Mouse (Mus musculus) G1E-ER4 (cell line): Measurements from ENCODE around the gene BC025920. TPM values are rescaled to one million over a fixed set of nuclear protein-coding genes. Genes with fewer than 3 reads are reported as not detected.

Experiments used
- GATA1 ChIP-seq: IDR thresholded peaks from one replicate; pipeline ENCODE4 v1.8.0; 2012; ENCODE audit warnings: low read length, inconsistent platforms
- polyA plus RNA-seq: library from polyadenylated mRNA; stranded (reverse); fragments of >175 nt; gene quantifications from 2 replicates; pipeline ENCODE4 v1.2.3, GENCODE M21; 2012

BC025920 gene
- polyA plus RNA-seq, 1 experiment, result 0.22 TPM

DNA sequence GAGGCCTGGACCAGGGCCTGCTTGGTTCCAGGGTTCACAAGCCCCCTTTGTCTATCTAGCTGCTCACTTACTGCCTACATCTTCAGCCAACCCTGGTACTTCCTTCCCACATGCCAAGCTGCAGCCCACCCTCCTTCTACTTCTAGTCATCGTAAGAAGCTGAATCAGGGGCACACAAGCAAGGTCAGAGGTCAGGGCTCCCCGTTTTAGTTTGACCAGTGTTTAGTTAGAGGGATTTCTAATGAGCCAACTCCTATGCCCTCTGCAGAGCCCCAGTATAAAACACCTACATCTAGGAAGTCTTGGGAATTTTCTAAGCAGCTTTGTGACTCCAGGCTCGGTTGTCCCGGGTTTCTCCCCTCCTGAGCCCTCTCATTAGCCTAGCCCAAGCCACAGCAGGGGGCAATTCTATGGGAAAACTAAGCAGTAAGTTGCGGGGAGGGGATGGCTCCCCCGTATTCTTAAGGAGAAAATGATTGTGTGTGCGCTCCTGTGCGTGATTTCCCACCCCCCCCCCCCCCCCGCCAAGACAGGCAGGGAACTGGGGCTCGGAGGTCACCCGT lies 35.8 kb upstream of the BC025920 start:
- no peak for TF ChIP-seq GATA1

DNA sequence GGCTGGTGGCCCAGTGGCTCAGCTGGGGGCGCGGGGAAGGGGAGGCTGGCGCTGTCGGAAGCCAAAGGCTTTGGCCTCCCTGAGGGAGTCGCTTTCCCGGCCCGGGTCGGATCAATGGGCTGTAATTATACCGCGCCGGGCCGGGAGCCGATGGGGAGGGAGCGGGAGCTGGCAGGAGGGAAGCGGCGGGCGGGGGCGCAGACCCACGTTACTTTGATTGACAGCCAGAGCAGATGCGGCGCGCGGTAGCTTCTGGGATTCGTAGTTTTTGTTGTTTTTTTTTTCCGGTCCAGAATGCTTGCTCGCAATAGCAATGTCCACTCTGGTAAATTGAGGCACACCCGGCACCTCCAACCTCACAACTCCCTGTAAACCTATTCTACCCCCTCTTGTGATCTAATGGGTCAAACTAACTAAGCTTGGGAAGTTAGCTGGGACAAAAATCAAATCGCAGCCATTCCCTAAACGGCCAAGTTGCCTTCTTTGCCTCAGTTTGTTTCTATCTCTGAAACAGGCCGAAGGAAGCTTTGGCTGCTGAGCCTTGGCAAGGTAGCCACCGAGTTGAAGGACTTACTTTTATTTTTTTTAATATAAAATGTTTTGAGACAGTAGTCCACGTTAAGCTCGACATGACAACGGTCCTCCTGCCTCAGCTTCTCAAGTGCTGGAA lies 35.1 kb upstream of the BC025920 start:
- TF ChIP-seq GATA1, result no peak

DNA sequence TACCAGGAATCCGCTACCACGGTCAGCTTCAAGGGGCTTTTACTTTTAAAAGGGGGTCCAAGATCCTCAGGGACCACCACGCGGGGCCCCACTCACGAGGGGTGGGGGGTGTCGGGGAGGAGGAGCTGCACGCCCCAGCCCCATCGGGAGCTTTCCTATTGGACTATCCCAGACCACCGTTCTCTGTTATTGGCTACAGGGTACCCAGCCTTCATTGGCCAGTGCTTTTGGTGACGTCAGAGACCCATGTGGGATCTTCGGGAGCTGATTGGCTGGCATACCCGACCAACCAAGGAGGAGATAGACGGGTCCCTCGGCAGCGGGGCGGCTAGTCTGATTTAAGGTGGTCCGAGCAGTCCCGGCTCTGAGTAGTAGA lies 34.6 kb upstream of the BC025920 start:
- no peak for TF ChIP-seq GATA1

DNA sequence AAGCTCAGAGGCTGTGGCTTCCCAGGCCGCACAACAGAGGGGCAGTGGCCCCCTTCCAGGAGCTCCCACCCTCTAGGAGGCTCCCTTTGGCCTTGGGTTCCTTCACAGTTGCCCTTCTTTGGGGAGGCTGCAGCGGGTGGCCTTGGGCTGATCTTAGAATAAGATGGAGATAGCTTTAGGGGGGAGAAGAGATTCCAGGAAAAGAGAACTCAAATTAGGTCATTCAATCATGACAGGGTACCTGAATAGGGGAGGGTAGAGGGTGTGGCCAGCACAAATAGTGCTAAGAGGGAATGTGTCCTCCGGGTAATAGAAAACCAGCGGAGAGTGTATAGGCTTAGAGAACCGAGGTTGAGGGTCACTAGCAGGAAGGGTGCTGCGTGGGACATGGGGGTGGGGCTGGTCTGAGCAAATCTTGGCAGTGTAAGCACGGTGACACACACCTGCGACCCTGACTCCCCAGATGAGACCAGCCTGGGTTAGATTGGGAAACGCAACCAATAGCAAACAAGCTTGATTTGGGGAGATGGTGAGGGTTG lies 33.9 kb upstream of the BC025920 start:
- TF ChIP-seq GATA1, result no peak

DNA sequence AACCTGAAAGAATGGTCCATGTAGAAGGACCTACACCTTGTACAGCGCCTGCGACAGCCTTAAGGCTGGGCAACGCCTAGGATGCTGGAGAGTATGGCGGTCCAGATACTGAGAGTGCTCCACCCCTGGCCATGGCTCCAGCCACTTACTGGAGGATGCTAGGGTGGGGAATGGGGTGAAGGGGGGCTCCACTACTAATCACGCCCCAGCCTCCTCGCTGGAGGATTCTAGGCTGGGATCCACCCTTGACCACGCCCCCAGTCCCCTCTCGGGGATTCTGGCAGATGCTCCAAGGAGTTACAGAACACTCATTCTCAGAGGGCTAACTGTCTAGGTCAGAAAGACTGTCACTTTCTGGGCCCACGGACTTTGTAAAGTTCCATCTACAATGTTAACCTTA lies 33.1 kb upstream of the BC025920 start:
- no peak for TF ChIP-seq GATA1

DNA sequence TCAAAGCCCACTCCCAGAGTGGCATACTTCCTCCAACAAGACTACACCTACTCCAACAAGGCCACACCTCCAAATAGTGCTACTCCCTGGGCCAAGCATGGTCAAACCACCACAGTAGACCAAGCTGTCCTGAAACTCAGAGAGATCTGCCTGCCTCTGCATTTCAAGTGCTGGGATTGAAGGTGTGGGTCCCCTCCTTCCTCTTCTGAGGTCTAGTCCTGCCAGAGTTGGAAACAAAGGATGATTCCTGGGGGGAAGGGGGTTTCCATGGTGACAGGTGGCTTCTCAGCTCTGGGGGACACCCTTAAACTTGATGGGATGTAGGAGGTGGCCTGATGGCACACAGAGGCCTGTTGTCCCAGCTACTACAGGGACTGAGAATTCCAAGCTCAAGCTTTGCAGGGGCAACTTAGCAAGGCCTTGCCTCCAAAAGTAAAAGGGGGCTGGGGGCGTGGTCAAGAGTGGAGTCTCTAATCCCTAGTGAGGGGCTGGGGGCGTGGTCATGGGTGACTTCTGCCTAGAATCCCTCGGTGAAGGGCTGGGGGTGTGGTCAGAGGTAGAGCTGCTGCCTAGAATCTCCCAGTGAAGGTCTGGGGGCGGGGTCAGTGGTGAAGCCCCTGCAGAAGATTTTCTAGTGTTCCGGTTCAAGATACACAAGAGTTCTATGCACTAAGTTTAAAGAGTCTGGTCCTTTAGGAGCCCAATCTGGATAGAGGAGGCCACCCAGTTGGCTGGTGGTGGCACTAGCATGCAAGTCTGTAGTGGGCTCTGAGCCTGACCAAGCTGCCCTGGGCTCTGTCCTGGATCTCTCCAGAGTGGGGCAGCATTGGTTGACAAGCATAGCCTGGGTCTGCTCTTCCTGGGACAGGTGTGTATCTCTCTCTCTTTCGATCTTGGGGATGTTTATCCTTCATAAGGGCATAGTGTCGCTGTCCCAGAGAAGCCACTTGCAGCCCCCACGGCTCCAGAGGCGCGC lies 31.7 kb upstream of the BC025920 start, which contains the start of gene Tle2:
TSS of gene Tle2 (plus strand) at position 481 of the 976 bp plus-strand sequence.
- TF ChIP-seq GATA1, result no peak

DNA sequence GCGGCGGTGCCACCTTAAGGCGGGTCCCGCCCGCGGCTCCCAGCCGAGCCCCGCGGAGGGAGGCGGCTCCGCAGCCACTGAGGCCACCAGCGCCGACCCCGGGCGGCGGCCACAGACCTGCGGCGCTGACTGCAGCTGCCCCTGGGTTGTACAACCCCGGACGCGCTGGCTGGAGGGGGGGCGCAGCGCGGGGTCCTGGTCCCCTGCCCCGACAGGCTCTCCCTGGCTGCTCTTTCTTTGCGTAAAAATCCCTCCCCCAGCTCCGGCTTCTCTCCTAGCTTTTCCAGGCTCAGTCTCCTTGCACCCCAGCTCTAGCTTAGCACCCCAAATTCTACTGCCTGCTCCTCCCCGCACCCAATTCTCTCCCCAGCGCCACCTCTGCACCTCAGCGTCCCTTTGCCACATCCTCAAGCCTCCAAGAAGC lies 30.9 kb upstream of the BC025920 start:
- TF ChIP-seq GATA1, result no peak

DNA sequence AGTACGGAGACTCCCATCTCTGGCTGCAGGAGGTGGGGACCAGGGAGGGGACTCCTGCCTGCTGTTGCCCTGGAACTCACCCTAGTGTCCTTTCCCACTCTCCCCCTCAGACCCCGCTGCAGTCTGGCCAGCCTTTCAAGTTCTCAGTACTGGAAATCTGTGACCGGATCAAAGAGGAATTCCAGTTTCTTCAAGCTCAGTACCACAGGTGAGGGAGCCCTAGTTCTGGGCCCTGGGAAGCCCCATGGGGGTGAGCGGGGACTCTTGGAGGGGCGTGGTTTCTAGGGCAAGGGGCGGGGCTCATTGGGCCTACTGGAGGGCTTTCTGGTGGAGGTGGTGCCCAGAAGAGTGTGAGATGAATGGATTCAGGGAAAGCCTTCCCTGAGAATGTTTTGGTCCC lies 30.4 kb upstream of the BC025920 start:
- TF ChIP-seq GATA1, result no peak

DNA sequence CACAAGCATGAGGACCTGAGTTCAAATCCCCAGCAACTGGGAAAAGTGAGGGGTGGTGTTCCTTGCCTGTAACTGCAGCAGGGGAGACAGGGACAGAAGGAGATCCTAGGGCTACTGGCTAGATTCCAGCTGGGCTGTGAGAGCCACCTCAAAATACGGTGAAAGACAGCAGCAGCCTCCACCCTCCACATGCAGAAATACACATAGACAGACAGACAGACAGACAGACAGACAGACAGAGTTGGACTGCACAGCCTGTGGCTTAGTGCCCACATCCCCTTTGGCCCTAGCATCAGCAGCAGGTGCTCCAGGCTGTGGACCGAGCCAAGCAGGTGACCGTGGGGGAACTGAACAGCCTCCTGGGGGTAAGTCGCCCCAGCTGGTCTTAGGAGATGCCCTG lies 26.1 kb upstream of the BC025920 start:
- TF ChIP-seq GATA1, result no peak

DNA sequence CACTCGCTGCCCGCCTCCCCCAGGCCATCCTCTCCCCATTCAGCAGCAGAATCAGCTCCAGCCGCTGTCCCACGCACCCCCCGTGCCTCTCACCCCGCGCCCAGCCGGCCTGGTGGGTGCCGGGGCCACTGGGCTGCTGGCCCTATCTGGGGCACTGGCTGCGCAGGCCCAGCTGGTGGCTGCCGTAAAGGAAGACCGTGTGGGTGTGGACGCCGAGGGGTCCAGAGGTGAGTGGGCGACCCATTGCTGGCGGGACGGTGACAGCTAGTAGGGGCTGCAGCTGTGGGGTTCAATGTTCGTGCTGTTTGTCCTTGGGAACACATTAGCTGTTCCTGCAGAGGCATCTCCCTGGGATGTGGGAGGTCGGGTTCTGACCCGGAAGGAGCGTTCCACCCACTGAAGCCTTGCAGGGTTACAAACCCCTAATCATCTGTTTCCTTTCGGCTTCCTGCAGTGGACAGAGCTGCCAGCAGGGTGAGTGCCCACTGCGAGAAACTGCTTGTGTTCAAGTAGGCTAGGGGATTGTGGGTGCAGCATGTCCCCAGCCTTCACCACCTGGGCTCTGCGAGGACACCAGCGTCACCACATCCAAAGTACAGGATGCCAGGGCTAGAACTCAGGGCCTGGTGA lies 25.5 kb upstream of the BC025920 start:
- no peak for TF ChIP-seq GATA1

DNA sequence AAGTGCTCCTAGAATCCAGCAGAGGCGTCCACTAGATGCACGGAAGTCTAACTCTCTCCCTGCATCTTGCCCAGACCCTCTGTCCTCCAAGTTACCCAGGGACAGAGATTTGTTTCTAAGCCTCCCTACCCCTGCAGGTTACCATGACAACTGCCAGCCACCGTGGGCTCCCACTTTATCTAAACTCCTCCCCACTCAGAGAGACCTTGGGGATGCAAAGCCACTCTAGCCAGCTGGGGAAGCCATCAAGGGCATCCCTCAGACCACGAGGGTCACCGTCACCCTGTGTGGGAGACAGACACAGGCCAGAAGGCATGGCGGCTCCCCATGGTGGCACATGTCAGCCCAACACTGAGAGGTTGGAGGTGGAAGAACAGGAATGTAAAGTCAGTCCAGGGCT lies 22.7 kb upstream of the BC025920 start:
- no peak for TF ChIP-seq GATA1

DNA sequence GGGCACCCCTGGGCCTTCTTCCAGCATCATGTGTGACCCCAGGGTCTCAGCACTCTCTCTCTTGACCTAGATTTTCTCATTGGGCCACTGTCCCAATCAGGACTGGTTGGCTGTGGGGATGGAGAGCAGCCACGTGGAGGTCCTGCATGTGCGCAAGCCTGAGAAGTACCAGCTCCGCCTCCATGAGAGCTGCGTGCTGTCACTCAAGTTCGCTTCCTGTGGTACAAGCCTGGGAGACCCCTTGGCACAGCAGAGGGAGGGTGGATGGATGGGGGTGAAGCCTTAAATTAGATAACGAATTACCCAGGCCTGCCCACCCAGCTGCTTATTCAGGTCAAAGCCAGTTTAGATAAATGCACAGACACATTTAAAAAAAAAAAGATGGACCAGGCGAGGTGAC lies 17.3 kb upstream of the BC025920 start:
- no peak for TF ChIP-seq GATA1

DNA sequence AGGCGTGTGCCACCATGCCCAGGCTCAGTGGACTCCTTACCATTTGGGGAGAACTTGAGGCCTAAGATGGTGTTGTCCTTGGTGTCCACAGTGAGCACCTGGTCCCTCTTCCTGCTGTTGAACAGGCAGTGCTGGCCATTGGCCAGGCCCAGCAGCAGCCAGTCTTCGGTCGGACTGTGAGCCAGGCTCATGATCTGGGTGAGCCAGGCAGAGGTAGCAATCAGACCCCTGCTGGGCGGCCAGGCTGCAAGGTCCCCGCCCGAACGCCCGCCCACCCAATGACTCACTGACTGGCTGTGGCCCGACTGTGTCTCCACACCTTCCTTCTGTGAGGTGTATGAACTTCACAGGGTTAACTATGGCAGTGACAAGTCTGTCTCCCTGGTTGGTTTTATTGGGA lies 14.2 kb upstream of the BC025920 start:
- TF ChIP-seq GATA1, result no peak

DNA sequence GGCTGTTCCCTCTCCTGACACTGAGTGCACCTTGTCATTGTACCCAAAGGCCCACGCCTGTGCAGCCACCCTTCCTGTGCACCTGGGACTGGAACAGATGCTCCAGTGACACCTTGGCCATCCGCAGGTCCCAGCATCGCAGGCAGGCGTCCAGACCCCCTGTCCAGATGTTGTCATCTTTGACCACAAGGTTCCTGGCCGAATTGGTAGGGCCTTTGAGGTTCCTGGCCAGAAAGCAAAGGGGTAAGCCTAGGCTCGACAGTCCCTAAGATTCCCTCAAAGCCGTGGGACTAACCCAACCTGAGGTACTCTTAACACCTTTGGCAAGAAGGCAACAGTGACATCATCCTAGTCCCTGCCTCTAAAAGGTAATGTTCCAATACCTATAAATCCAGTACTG lies 13.4 kb upstream of the BC025920 start:
- no peak for TF ChIP-seq GATA1

DNA sequence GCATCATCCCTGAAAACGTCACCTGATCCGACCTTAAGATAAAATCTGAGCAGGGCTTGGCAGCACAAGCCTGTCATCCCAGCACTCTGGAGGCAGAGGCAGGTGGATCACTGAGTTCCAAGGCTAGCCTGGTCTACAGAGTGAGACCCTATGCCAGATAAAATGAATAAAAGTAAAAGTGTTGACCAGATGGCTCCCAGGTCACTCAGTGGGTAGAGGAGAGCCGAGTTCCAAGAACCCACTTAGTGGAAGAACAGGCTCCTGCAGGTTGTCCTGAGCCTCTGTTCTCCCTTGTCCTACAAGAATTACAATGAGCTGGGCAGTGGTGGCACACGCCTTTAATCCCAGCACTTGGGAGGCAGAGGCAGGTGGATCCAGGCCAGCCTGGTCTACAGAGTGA lies 12.8 kb upstream of the BC025920 start:
- no peak for TF ChIP-seq GATA1

DNA sequence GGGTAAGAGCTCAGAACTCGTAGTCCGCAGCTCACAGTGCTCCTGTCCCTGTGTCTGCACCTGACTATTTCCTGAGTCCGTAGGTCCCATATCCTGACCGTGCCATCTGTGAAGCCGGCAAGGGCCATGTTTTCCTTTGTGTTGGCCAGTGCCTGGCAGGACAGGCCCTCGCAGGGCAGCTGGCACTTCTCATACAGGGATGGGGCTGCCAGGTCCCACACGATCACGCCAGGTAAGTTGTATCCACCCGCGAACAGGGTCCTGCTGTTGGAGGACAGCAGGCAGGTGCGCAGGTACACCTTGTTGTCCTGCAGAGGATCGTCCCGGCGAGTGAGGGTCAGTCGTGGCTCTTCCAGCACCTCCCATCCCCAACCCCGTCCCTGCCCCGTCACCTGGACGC lies 12.1 kb upstream of the BC025920 start:
- TF ChIP-seq GATA1, result no peak
